Mouse (Mus musculus) intestine, embryonic 14.5 days (tissue): ENCODE data around the gene Pard3. TPM values are rescaled to one million over a fixed set of nuclear protein-coding genes. Genes with fewer than 3 reads are reported as not detected.

Source experiments
- ATAC-seq: fragments of 200-750 bp; cut with Nextera tagmentation; replicated peaks from 2 replicates; pipeline ENCODE4 v1.8.0; 2017; ENCODE audit warnings: low read depth, moderate number of reproducible peaks, moderate TSS enrichment, moderate library complexity; ENCODE audit not compliant: low FRiP score, low TSS enrichment
- DNase-seq: peaks from one replicate; pipeline ENCODE4 v3.0.0-alpha.2; 2018; ENCODE audit warnings: low spot score
- H3K27ac ChIP-seq: fragments of 300-500 bp; sonication (generic); 2 replicates; pipeline ENCODE4 v1.5.1; 2014; ENCODE audit warnings: low read depth, mild to moderate bottlenecking, control low read depth
- H3K27me3 ChIP-seq: fragments of 300-500 bp; sonication (generic); replicated peaks from 2 replicates; pipeline ENCODE4 v1.6.1; 2014; ENCODE audit warnings: low read length, control low read depth; ENCODE audit not compliant: control insufficient read depth, insufficient read depth
- H3K36me3 ChIP-seq: fragments of 300-500 bp; sonication (generic); 2 replicates; pipeline ENCODE4 v1.6.1; 2014; ENCODE audit warnings: low read length, control low read depth; ENCODE audit not compliant: control insufficient read depth, insufficient read depth
- H3K4me1 ChIP-seq: fragments of 300-500 bp; sonication (generic); replicated peaks from 2 replicates; pipeline ENCODE4 v1.6.1; 2014; ENCODE audit warnings: low read length, control low read depth, mixed read lengths; ENCODE audit not compliant: control insufficient read depth, insufficient read depth
- H3K4me2 ChIP-seq: fragments of 300-500 bp; sonication (generic); 2 replicates; pipeline ENCODE4 v1.6.1; 2014; ENCODE audit warnings: low read length
- H3K4me3 ChIP-seq: fragments of 300-500 bp; sonication (generic); 2 replicates; pipeline ENCODE4 v1.5.1; 2014; ENCODE audit warnings: low read depth, low read length, control low read depth, mixed read lengths
- H3K9ac ChIP-seq: fragments of 300-500 bp; sonication (generic); 2 replicates; pipeline ENCODE4 v1.6.1; 2014; ENCODE audit warnings: mild to moderate bottlenecking, low read length
- H3K9me3 ChIP-seq: fragments of 300-500 bp; sonication (generic); 2 replicates; pipeline ENCODE4 v1.6.1; 2016; ENCODE audit warnings: low read length, control low read depth; ENCODE audit not compliant: control insufficient read depth
- WGBS: fragments of 180-500 bp; shearing (Covaris S2); extraction: QIAGEN DNeasy Blood & Tissue Kit; methylation state at CpG from one replicate; pipeline ENCODE4 v1.1.7; 2014; 5-methylcytosine and 5-hydroxymethylcytosine counted together
- polyA plus RNA-seq: library from polyadenylated mRNA; unstranded; fragments of >200 nt; fragmentation: Nextera tagmentation; extraction: Ambion mirVana; gene quantifications from 2 replicates; pipeline ENCODE4 v1.2.1, GENCODE M21; 2014

Gene Pard3
- polyA plus RNA-seq, 1 experiment from 2014 or later: 36.6 TPM

DNA sequence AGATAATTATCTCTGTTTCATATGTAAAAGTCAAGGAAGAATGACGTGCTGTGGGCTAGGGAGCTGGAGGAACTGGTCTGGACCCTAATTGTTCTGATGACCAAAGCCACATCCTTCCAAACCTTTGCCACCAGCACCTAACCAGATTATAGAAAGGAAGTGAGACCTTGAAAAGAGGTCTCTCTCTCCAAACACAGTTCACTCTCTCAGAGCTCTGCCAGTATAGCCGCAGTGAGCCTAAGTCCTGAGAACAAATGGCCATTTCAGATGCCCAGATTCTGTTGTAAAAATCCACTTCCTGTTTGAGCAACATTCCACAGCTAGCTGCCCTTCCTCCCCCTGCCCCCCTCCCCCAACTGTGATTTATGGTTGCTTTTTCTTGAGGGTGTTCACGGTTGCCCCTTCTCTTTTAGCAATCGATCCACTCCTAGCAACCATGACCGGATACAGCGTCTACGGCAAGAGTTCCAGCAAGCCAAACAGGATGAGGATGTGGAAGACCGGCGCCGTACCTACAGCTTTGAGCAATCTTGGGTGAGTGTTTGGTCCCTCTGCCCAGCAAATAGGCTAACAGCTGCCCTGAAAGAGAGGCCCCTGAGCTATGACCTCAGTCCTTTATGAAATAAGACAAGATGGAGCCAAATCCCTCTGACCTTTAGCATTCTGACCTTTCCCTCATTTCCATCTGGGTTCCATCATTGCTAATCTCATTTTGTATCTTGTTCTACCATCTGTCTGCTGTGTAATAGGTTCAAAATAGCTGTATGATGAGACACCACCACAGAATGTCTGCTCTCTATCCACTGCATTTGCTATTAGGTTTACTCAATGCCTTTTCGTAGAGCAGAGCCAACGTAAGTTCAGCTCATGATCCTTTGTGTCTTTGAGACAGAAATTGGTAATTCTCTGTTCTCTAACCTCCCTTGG is 529.2 kb downstream of the Pard3 start:
- no peak overlapping the region for H3K9ac ChIP-seq
- no peak overlapping the region for H3K27ac ChIP-seq
- H3K36me3 ChIP-seq: no peaks in the 10 kb centered on the region
- no peak overlapping the region for H3K4me3 ChIP-seq
- DNase-seq (no peak), ATAC-seq (no peak)
- H3K9me3 ChIP-seq: no peaks in the 10 kb centered on the region
- 55% methylated on average over 12 of the region's 12 CpGs for WGBS
- H3K27me3 ChIP-seq: no peaks in the 10 kb centered on the region
- no peak overlapping the region for H3K4me2 ChIP-seq
- H3K4me1 ChIP-seq: peaks cover 7% of the 10 kb centered on the region; the same call in 1 of the 2 replicates

DNA sequence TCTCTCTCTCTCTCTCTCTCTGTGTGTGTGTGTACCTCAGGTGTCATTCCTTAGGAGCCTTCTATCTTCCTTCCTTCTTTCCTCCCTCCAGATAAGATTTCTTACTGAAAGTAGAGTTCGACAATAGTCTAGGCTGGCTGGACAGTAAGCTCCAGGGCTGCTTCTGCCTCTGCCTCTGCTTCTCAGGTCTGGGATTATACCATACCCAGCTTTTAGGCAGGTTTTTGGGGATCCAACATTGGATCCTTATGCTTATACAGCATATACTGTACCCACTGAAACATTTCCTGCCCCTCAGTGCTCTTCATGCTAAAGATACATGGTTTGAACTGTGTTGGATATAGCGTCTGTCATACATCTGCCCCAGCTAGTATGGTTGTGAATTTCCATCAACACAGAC is 536.9 kb downstream of the Pard3 start:
- Histone ChIP-seq H3K9me3 (no peaks in the 10 kb centered on the region), H3K4me3 (no peak overlapping the region), H3K9ac (no peak overlapping the region), H3K4me1 (no peaks in the 10 kb centered on the region), H3K36me3 (0 out of 2 replicates have a peak, but pooled peaks cover 6% of the 10 kb centered on the region), H3K27me3 (no peaks in the 10 kb centered on the region), H3K27ac (no peak overlapping the region), H3K4me2 (no peak overlapping the region)
- 91% methylated on average over 2 of the region's 2 CpGs for WGBS
- ATAC-seq: no peak
- DNase-seq: no peak

DNA sequence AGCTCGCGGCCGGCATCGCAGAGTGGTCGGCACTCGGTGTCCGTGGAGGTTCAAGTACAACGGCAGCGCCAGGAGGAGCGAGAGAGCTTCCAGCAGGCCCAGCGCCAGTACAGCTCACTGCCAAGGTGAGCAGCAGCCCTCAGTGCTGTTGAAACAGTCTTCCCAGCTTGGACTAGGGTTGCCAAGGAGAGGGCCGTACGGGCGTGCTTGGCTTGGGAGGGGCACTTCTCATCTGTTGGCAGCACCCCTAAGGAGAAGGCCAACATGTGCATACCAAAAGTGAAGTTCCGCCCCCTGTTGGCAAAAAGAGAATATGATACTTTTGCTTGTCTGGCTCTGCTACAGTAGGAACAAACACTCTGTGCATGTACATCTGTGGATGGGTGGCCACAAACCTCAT is 539.4 kb downstream of the Pard3 start:
- Histone ChIP-seq H3K27me3 (no peaks in the 10 kb centered on the region), H3K9ac (no peak overlapping the region), H3K9me3 (no peaks in the 10 kb centered on the region), H3K4me3 (no peak overlapping the region), H3K4me1 (no peaks in the 10 kb centered on the region), H3K4me2 (no peak overlapping the region), H3K27ac (no peak overlapping the region), H3K36me3 (0 out of 2 replicates have a peak, but pooled peaks cover 6% of the 10 kb centered on the region)
- WGBS: 96% methylated on average over 15 of the region's 15 CpGs
- ATAC-seq: no peak
- no peak for DNase-seq

DNA sequence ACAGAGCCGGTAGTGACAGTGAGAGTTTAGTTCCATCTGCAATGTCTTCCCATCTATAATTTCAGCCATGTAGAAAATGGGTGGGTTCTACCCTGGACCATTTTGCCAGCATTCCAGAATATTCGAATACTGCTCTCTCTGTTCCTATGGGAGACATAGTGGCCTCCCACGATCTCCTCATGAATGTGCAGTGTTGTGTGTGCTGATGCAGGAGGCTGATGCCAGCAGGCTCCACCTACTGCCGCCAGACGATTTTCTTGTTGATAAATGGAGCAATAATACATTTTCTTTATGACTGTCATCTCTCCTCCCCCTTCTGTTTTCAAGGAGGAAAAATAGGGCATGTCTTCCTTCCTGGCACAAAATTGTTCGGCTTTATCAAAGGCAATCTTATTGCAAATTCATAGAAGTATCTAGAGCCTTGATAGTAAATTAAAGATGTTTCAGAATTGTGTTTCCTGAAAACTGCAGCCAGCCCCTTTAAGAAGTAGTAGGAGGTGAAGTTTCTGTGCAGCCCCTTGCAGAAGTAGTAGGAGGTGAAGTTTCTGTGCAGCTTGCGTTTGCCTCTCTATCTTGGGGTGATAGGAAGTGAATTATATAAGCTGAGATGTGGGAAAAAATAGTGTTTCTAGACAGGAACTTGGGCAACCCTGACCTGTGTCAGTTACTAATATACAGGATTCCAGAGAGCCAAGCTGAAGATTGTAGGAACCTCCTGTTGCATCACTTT is 545.0 kb downstream of the Pard3 start:
- no peaks in the 10 kb centered on the region for H3K9me3 ChIP-seq
- WGBS: 64% methylated on average over 7 of the region's 7 CpGs
- H3K4me1 ChIP-seq: no peaks in the 10 kb centered on the region
- DNase-seq (no peak), ATAC-seq (no peak)
- H3K9ac ChIP-seq: no peak overlapping the region
- H3K36me3 ChIP-seq: peaks cover 13% of the 10 kb centered on the region
- no peak overlapping the region for H3K4me2 ChIP-seq
- H3K27ac ChIP-seq: no peak overlapping the region
- H3K27me3 ChIP-seq: no peaks in the 10 kb centered on the region
- no peak overlapping the region for H3K4me3 ChIP-seq

DNA sequence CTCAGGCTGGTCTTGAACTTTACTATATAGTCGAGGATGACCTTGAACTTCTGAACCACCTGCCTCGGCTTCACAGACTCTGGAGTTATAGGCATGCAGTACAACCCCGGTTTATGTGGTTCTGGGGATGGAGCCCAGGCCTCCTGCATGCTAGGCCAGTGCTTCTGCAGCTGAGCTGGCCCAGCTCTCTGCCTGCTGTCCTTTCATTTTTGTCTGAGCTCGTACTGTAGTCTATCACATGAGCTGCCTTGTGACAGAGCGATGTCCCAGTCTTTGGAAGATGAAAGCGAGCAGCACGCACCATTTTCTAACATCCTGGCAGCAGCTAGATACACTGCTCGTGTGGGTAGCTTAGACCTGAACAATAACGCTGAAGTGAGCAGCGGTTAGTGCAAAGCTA is 545.6 kb downstream of the Pard3 start:
- no peaks in the 10 kb centered on the region for H3K27me3 ChIP-seq
- no peak overlapping the region for H3K4me3 ChIP-seq
- H3K9me3 ChIP-seq: no peaks in the 10 kb centered on the region
- no peaks in the 10 kb centered on the region for H3K4me1 ChIP-seq
- peaks cover 10% of the 10 kb centered on the region for H3K36me3 ChIP-seq
- no peak overlapping the region for H3K4me2 ChIP-seq
- DNase-seq: no peak
- no peak overlapping the region for H3K9ac ChIP-seq
- WGBS: 81% methylated on average over 10 of the region's 10 CpGs
- H3K27ac ChIP-seq: no peak overlapping the region
- no peak for ATAC-seq

DNA sequence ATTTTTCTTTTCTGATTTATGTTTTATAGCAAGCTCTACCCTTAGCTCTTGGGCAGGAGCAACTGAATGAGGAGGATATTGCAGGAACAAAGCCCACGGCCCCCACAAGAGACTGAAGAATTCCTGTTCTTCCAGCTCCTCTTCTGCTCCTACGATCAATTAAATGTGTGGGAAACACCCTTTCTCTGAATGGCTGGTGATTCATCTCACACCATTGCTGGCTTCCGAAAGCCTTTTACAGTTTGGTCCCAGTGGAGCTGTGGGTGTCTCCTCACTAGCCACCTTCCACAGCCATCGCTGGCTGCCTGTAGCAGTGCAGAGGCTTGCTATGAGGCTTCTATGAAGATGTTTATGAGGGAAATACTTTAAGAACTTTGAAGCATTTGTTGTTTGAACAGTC is 550.5 kb downstream of the Pard3 start:
- Histone ChIP-seq H3K27me3 (no peaks in the 10 kb centered on the region), H3K4me1 (no peaks in the 10 kb centered on the region), H3K36me3 (peaks cover 10% of the 10 kb centered on the region), H3K9ac (no peak overlapping the region), H3K4me3 (no peak overlapping the region), H3K9me3 (no peaks in the 10 kb centered on the region), H3K27ac (no peak overlapping the region), H3K4me2 (no peak overlapping the region)
- ATAC-seq (no peak), DNase-seq (no peak)
- WGBS: 75% methylated on average over 4 of the region's 4 CpGs

DNA sequence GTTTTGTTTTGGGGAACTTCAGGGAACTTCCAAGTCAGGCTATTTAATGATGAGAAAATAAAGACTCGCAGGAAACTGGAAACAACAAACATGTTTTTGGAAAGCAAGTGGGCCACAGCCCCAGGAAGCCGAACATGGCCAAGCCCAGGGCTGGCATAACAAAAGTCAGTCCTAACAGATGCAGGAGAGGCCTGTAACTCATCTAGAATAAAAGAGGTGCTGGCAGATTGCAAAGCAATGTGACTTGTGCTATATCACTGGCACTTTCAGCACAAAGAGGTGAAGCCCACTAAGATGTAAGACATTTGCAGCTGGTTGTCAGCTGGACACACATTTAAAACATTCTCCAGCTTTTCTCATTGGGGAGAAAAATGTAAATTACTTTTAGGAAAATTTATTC is 553.0 kb downstream of the Pard3 start:
- DNase-seq: no peak
- H3K4me3 ChIP-seq: no peak overlapping the region
- no peak for ATAC-seq
- H3K4me1 ChIP-seq: no peaks in the 10 kb centered on the region
- H3K4me2 ChIP-seq: no peak overlapping the region
- H3K9ac ChIP-seq: no peak overlapping the region
- no peak overlapping the region for H3K27ac ChIP-seq
- no peaks in the 10 kb centered on the region for H3K9me3 ChIP-seq
- no peaks in the 10 kb centered on the region for H3K27me3 ChIP-seq
- 82% methylated on average over 2 of the region's 2 CpGs for WGBS
- H3K36me3 ChIP-seq: no peaks in the 10 kb centered on the region

DNA sequence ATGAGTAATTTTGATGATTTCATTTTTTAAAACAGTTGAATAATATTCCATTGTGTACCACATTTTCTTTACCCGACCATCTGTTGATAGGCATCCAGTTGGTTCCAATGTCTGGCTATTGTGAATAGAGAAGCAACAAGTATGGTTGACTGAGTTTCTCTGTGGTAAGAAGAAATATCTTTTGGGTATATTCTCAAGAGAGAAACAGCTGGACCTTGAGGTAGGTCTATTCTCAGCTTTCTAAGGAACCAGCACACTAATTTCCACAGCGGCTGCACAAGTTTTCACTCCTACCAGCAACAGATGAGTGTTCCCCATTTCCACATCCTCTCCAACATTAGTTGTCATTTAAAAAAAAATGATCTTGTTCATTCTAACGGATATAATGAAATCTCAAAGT is 558.4 kb downstream of the Pard3 start:
- no peak overlapping the region for H3K9ac ChIP-seq
- ATAC-seq (no peak), DNase-seq (no peak)
- no peaks in the 10 kb centered on the region for H3K9me3 ChIP-seq
- H3K4me2 ChIP-seq: no peak overlapping the region
- H3K27me3 ChIP-seq: no peaks in the 10 kb centered on the region
- no peak overlapping the region for H3K4me3 ChIP-seq
- H3K27ac ChIP-seq: no peak overlapping the region
- no peaks in the 10 kb centered on the region for H3K4me1 ChIP-seq
- no peaks in the 10 kb centered on the region for H3K36me3 ChIP-seq
- WGBS: 83% methylated on average over 3 of the region's 3 CpGs
